In the genomic region with DNA sequence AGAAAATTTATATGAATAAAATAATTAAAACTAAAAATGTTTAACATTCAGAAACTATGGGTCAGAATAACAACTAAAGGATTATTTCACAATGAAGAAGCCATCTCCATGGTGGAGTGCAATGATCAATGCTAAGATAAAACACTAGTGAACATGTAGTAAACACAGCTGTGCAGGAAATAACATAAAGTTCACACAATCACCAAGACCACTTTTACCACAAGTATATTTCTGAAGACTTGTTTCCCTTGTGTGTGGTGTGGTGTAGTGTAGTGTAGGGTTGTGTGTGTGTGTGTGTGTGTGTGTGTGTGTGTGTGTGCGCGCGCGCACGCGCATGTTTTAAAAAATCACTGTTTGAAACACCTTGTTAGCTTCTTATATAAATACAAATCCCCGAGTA, we compare ENCODE assay signal across 19 mouse cellular contexts.
DNase-seq lines count a peak whose midpoint lies in the region; ATAC-seq and TF ChIP-seq lines count a peak whose summit lies in the region.
"Had no signal": no experiment of that assay in that cellular context is flagged by ENCODE, and none has a peak within 500 bp of the region (broad histone marks: within the 10 kb centered on the region; RNA-seq: fewer than 3 reads in every experiment).

No protein-coding gene starts in this region.

- H3K4me3 ChIP-seq in forebrain, embryonic 10.5 days = no peak overlapping the region
- no peak overlapping the region for H3K4me3 ChIP-seq in forebrain, embryonic 16.5 days (replicated peaks; ENCODE audit: low read length)
- no peak overlapping the region for H3K4me3 ChIP-seq in forebrain, embryonic 14.5 days (ENCODE audit: low read depth, low read length)
- H3K4me3 ChIP-seq in thymus, adult 2 months (ENCODE audit: control insufficient read depth, insufficient read depth, low read length) = no peak overlapping the region
- H3K4me3 ChIP-seq: embryonic facial prominence, embryonic 12.5 days had no signal

- H3K4me2 ChIP-seq in forebrain, embryonic 16.5 days (ENCODE audit: low read length) = no peak overlapping the region
- no peak overlapping the region for H3K4me2 ChIP-seq in forebrain, embryonic 14.5 days (ENCODE audit: low read length)
- H3K4me2 ChIP-seq: embryonic facial prominence, embryonic 12.5 days; heart, embryonic 11.5 days had no signal

- DNase-seq in forebrain, embryonic 10.5 days (ENCODE audit: extremely low spot score, low spot score) = no peak
- peak; percentile 71 for DNase-seq in CD4-positive helper T cell, adult 2 months (ENCODE audit: low read depth, low spot score)
- no peak for DNase-seq in forebrain, embryonic 14.5 days (ENCODE audit: low spot score)
- DNase-seq in thymus, adult 2 months = peak; percentile 27
- DNase-seq in natural killer cell, adult 2 months (ENCODE audit: low spot score in 2 of 2) = no peak
- DNase-seq in spleen, adult 18-20 months = no peak
- no peak for DNase-seq in ovary, postnatal 14 days (ENCODE audit: low spot score)
- DNase-seq: adrenal gland, postnatal 36 days; cerebellum, adult 2 months; heart, postnatal 14 days; kidney, adult 8-10 months; kidney, postnatal 4 days; liver; liver, postnatal 0 days; lung, postnatal 36 days had no signal

- H3K36me3 ChIP-seq in forebrain, embryonic 10.5 days (replicated peaks) = no peaks in the 10 kb centered on the region
- H3K36me3 ChIP-seq in forebrain, embryonic 16.5 days (ENCODE audit: control insufficient read depth, insufficient read depth) = no peaks in the 10 kb centered on the region
- H3K36me3 ChIP-seq in forebrain, embryonic 14.5 days (ENCODE audit: control insufficient read depth, insufficient read depth, low read length) = no peaks in the 10 kb centered on the region
- H3K36me3 ChIP-seq in thymus, adult 2 months (ENCODE audit: control insufficient read depth, insufficient read depth, low read length) = no peaks in the 10 kb centered on the region
- H3K36me3 ChIP-seq: embryonic facial prominence, embryonic 12.5 days had no signal

- H3K4me1 ChIP-seq in forebrain, embryonic 10.5 days = peaks cover 16% of the 10 kb centered on the region
- H3K4me1 ChIP-seq in forebrain, embryonic 16.5 days (replicated peaks; ENCODE audit: control insufficient read depth, insufficient read depth, low read length) = peaks cover 3% of the 10 kb centered on the region; the same call in 1 of the 2 replicates
- peaks cover 2% of the 10 kb centered on the region; the same call in 1 of the 2 replicates for H3K4me1 ChIP-seq in forebrain, embryonic 14.5 days (ENCODE audit: control insufficient read depth, insufficient read depth, low read length)
- peaks cover 16% of the 10 kb centered on the region for H3K4me1 ChIP-seq in thymus, adult 2 months (replicated peaks; ENCODE audit: control insufficient read depth, insufficient read depth, low read length)
- H3K4me1 ChIP-seq: embryonic facial prominence, embryonic 12.5 days had no signal

- no peak for TF ChIP-seq CTCF in thymus, adult 2 months (IDR thresholded peaks at IDR 0.05; ENCODE audit: borderline replicate concordance, control insufficient read depth, extremely low read depth, insufficient read depth, low read length, poor library complexity)

- H3K27ac ChIP-seq in forebrain, embryonic 10.5 days = peak overlapping the region; percentile 65; the same call in 1 of the 2 replicates
- no peak overlapping the region for H3K27ac ChIP-seq in forebrain, embryonic 16.5 days (ENCODE audit: low read length)
- peak overlapping the region; percentile 44; the same call in 1 of the 2 replicates for H3K27ac ChIP-seq in forebrain, embryonic 14.5 days (ENCODE audit: low read depth, low read length)
- H3K27ac ChIP-seq in thymus, adult 2 months (ENCODE audit: control insufficient read depth, insufficient read depth, low read length) = no peak overlapping the region
- H3K27ac ChIP-seq: embryonic facial prominence, embryonic 12.5 days; hindbrain, postnatal 0 days had no signal

- H3K9ac ChIP-seq in forebrain, embryonic 16.5 days (replicated peaks; ENCODE audit: low read depth, low read length) = no peak overlapping the region
- no peak overlapping the region for H3K9ac ChIP-seq in forebrain, embryonic 14.5 days (ENCODE audit: low read length)
- H3K9ac ChIP-seq: embryonic facial prominence, embryonic 12.5 days; liver, postnatal 0 days had no signal

- H3K9me3 ChIP-seq in forebrain, embryonic 10.5 days = no peaks in the 10 kb centered on the region
- H3K9me3 ChIP-seq in forebrain, embryonic 16.5 days (ENCODE audit: control insufficient read depth, low read length) = no peaks in the 10 kb centered on the region
- no peaks in the 10 kb centered on the region for H3K9me3 ChIP-seq in forebrain, embryonic 14.5 days (replicated peaks; ENCODE audit: control insufficient read depth, low read length)
- H3K9me3 ChIP-seq: embryonic facial prominence, embryonic 12.5 days had no signal

- TF ChIP-seq POLR2A in thymus, adult 2 months (IDR thresholded peaks at IDR 0.05; ENCODE audit: control insufficient read depth, extremely low read depth, insufficient read depth, low read length, poor library complexity) = no peak

- 93% methylated on average over 7 of the region's 7 CpGs for WGBS in forebrain, embryonic 10.5 days
- WGBS in forebrain, embryonic 16.5 days = 89% methylated on average over 7 of the region's 7 CpGs
- WGBS in forebrain, embryonic 14.5 days = 89% methylated on average over 7 of the region's 7 CpGs
- 35% methylated on average over 7 of the region's 7 CpGs for WGBS in thymus, adult 2 months

- no peaks in the 10 kb centered on the region for H3K27me3 ChIP-seq in forebrain, embryonic 10.5 days (ENCODE audit: poor library complexity, severe bottlenecking)
- no peaks in the 10 kb centered on the region for H3K27me3 ChIP-seq in forebrain, embryonic 16.5 days (replicated peaks; ENCODE audit: control insufficient read depth, insufficient read depth, low read length)
- H3K27me3 ChIP-seq in forebrain, embryonic 14.5 days (replicated peaks; ENCODE audit: control insufficient read depth, insufficient read depth, low read length) = no peaks in the 10 kb centered on the region
- no peaks in the 10 kb centered on the region for H3K27me3 ChIP-seq in thymus, adult 2 months (ENCODE audit: control insufficient read depth, insufficient read depth, low read length)
- H3K27me3 ChIP-seq: embryonic facial prominence, embryonic 12.5 days had no signal

- ATAC-seq in forebrain, embryonic 16.5 days = no peak
- no peak for ATAC-seq in forebrain, embryonic 14.5 days
- ATAC-seq: hindbrain, postnatal 0 days; liver, postnatal 0 days had no signal

Comparison
In these comparisons a context has a peak if more than half of its experiments do, and no peak if none do; other contexts are left out.
1. H3K27ac ChIP-seq: peak in forebrain, embryonic 10.5 days (single experiment) and forebrain, embryonic 14.5 days (single experiment); none in forebrain, embryonic 16.5 days (single experiment) and thymus, adult 2 months (single experiment).
2. DNase-seq: peak in CD4-positive helper T cell, adult 2 months (single experiment) and thymus, adult 2 months (single experiment); none in forebrain, embryonic 10.5 days (single experiment), forebrain, embryonic 14.5 days (single experiment), natural killer cell, adult 2 months (0 of 2), spleen, adult 18-20 months (0 of 2) and ovary, postnatal 14 days (single experiment).